Mouse (Mus musculus) ZHBTc4 (cell line): ENCODE results near the gene Tek.
A peak's percentile ranks its signal among the peaks of the same experiment; 100 is the strongest.
"Not testable (repeated sequence)": the region's sequence is repeated elsewhere in the genome, so short reads cannot be mapped to it uniquely, and the experiment has no call there.

Experiments
- DNase-seq: peaks from one replicate; pipeline ENCODE4 v3.0.0-alpha.2; 2011; ENCODE audit warnings: low read depth, low spot score

Tek gene

GRCm38 (mm10) chr4:94738838-94739731 is at the start of gene Tek:
Gene Tek (plus strand): TSS chr4:94739289.
- DNase-seq, result peak; percentile 36

- not testable (repeated sequence) for DNase-seq
Observed at GRCm38 (mm10) chr4:94689804-94690203, 49.3 kb upstream of the Tek start.

GRCm38 (mm10) chr4:94691078-94691477 is 48.0 kb upstream of the Tek start:
- DNase-seq, result no peak

GRCm38 (mm10) chr4:94692175-94692574 is 46.9 kb upstream of the Tek start:
- DNase-seq, result no peak

- no peak for DNase-seq
Observed at GRCm38 (mm10) chr4:94696368-94696767, 42.7 kb upstream of the Tek start.

- DNase-seq, result no peak
Observed at GRCm38 (mm10) chr4:94711002-94711401, 28.1 kb upstream of the Tek start.

GRCm38 (mm10) chr4:94711426-94711825 is 27.7 kb upstream of the Tek start:
- no peak for DNase-seq

GRCm38 (mm10) chr4:94713741-94714140 is 25.3 kb upstream of the Tek start:
- no peak for DNase-seq

- DNase-seq, result no peak
Observed at GRCm38 (mm10) chr4:94715166-94715565, 23.9 kb upstream of the Tek start.

- DNase-seq, result no peak
Observed at GRCm38 (mm10) chr4:94725799-94726198, 13.3 kb upstream of the Tek start.

- no peak for DNase-seq
Observed at GRCm38 (mm10) chr4:94732721-94733120, 6.4 kb upstream of the Tek start.

GRCm38 (mm10) chr4:94737326-94738295 is 1.5 kb upstream of the Tek start:
- no peak for DNase-seq

- DNase-seq, result no peak
Observed at GRCm38 (mm10) chr4:94741824-94742223, 2.7 kb downstream of the Tek start.

GRCm38 (mm10) chr4:94745749-94746148 is 6.7 kb downstream of the Tek start:
- DNase-seq, result no peak

- DNase-seq, result peak; percentile 45
Observed at GRCm38 (mm10) chr4:94746387-94746811, 7.3 kb downstream of the Tek start.

- no peak for DNase-seq
Observed at GRCm38 (mm10) chr4:94747338-94747737, 8.2 kb downstream of the Tek start.

GRCm38 (mm10) chr4:94752512-94752911 is 13.4 kb downstream of the Tek start:
- DNase-seq, result peak; percentile 63

GRCm38 (mm10) chr4:94765217-94765616 is 26.1 kb downstream of the Tek start:
- no peak for DNase-seq

- DNase-seq, result no peak
Observed at GRCm38 (mm10) chr4:94766176-94766575, 27.1 kb downstream of the Tek start.

- no peak for DNase-seq
Observed at GRCm38 (mm10) chr4:94768624-94769023, 29.5 kb downstream of the Tek start.

- no peak for DNase-seq
Observed at GRCm38 (mm10) chr4:94781043-94781442, 42.0 kb downstream of the Tek start.

GRCm38 (mm10) chr4:94785921-94786320 is 46.8 kb downstream of the Tek start:
- no peak for DNase-seq
